Mouse (Mus musculus) neural tube, embryonic 14.5 days (tissue): Measurements from ENCODE around the gene Ube2o. TPM values are rescaled to one million over a fixed set of nuclear protein-coding genes. Genes with fewer than 3 reads are reported as not detected.
"Not testable (repeated sequence)": the region's sequence is repeated elsewhere in the genome, so short reads cannot be mapped to it uniquely, and the experiment has no call there.

Source experiments
- ATAC-seq: fragments of 200-750 bp; cut with Nextera tagmentation; 2 replicates; pipeline ENCODE4 v1.8.0; 2017; ENCODE audit warnings: low read depth, mild to moderate bottlenecking, moderate TSS enrichment, moderate library complexity
- H3K27ac ChIP-seq: fragments of 300-500 bp; sonication (generic); 2 replicates; pipeline ENCODE4 v1.5.1; 2014; ENCODE audit warnings: low read depth, mild to moderate bottlenecking, control low read depth, low read length, moderate library complexity, mixed read lengths
- H3K27me3 ChIP-seq: fragments of 300-500 bp; sonication (generic); 2 replicates; pipeline ENCODE4 v1.6.1; 2014; ENCODE audit warnings: low read length; ENCODE audit not compliant: control insufficient read depth, insufficient read depth
- H3K36me3 ChIP-seq: fragments of 300-500 bp; sonication (generic); 2 replicates; pipeline ENCODE4 v1.6.1; 2014; ENCODE audit warnings: low read length, mixed read lengths; ENCODE audit not compliant: control insufficient read depth, insufficient read depth
- H3K4me1 ChIP-seq: fragments of 300-500 bp; sonication (generic); 2 replicates; pipeline ENCODE4 v1.6.1; 2014; ENCODE audit warnings: low read length; ENCODE audit not compliant: control insufficient read depth, insufficient read depth
- H3K4me2 ChIP-seq: fragments of 300-500 bp; sonication (generic); 2 replicates; pipeline ENCODE4 v1.6.1; 2014; ENCODE audit warnings: mild to moderate bottlenecking, low read depth, low read length, control low read depth
- H3K4me3 ChIP-seq: fragments of 300-500 bp; sonication (generic); 2 replicates; pipeline ENCODE4 v1.5.1; 2014; ENCODE audit warnings: low read depth, low read length, control low read depth, mixed read lengths
- H3K9ac ChIP-seq: fragments of 300-500 bp; sonication (generic); replicated peaks from 2 replicates; pipeline ENCODE4 v1.6.1; 2014; ENCODE audit warnings: low read depth, mild to moderate bottlenecking, control low read depth, low read length, mixed read lengths
- H3K9me3 ChIP-seq: fragments of 300-500 bp; sonication (generic); 2 replicates; pipeline ENCODE4 v1.6.1; 2016; ENCODE audit warnings: low read length; ENCODE audit not compliant: control insufficient read depth
- WGBS: fragments of 180-500 bp; shearing (Covaris S2); extraction: QIAGEN DNeasy Blood & Tissue Kit; methylation state at CpG from one replicate; pipeline ENCODE4 v1.1.7; 2014; 5-methylcytosine and 5-hydroxymethylcytosine counted together
- polyA plus RNA-seq: library from polyadenylated mRNA; unstranded; fragments of >200 nt; fragmentation: Nextera tagmentation; extraction: Ambion mirVana; gene quantifications from 2 replicates; pipeline ENCODE4 v1.2.1, GENCODE M21; 2014

Ube2o gene
- polyA plus RNA-seq, 1 experiment from 2014 or later: 30.2 TPM

- no peaks in the 10 kb centered on the region for H3K9me3 ChIP-seq
These were observed 36.4 kb upstream of the Ube2o start for GRCm38 (mm10) chr11:116617641-116618040.

GRCm38 (mm10) chr11:116616438-116617118, 35.3 kb upstream of the Ube2o start:
- H3K4me2 ChIP-seq: no peak overlapping the region
- ATAC-seq: no peak
- no peaks in the 10 kb centered on the region for H3K9me3 ChIP-seq
- H3K27ac ChIP-seq: no peak overlapping the region
- peaks cover 21% of the 10 kb centered on the region for H3K4me1 ChIP-seq
- no peaks in the 10 kb centered on the region for H3K27me3 ChIP-seq
- H3K4me3 ChIP-seq: no peak overlapping the region
- H3K9ac ChIP-seq: no peak overlapping the region
- no peaks in the 10 kb centered on the region for H3K36me3 ChIP-seq
- WGBS: 76% methylated on average over 10 of the region's 10 CpGs

More at GRCm38 (mm10) chr11:116617641-116618040, 36.4 kb upstream of the Ube2o start:
- no peak overlapping the region for H3K9ac ChIP-seq
- H3K36me3 ChIP-seq: no peaks in the 10 kb centered on the region
- ATAC-seq: no peak
- 90% methylated on average over 7 of the region's 7 CpGs for WGBS
- no peaks in the 10 kb centered on the region for H3K27me3 ChIP-seq
- no peak overlapping the region for H3K4me2 ChIP-seq
- H3K4me1 ChIP-seq: peaks cover 21% of the 10 kb centered on the region
- H3K27ac ChIP-seq: no peak overlapping the region
- no peak overlapping the region for H3K4me3 ChIP-seq

GRCm38 (mm10) chr11:116615735-116616437, 34.6 kb upstream of the Ube2o start:
- WGBS: 61% methylated on average over 15 of the region's 15 CpGs

GRCm38 (mm10) chr11:116613234-116613633, 32.0 kb upstream of the Ube2o start:
- H3K27me3 ChIP-seq: no peaks in the 10 kb centered on the region
- no peaks in the 10 kb centered on the region for H3K9me3 ChIP-seq
- 96% methylated on average over 6 of the region's 6 CpGs for WGBS
- H3K27ac ChIP-seq: no peak overlapping the region
- no peaks in the 10 kb centered on the region for H3K36me3 ChIP-seq
- no peak overlapping the region for H3K9ac ChIP-seq
- ATAC-seq: no peak
- no peak overlapping the region for H3K4me2 ChIP-seq
- no peak overlapping the region for H3K4me3 ChIP-seq
- no peaks in the 10 kb centered on the region for H3K4me1 ChIP-seq

More at GRCm38 (mm10) chr11:116615735-116616437, 34.6 kb upstream of the Ube2o start:
- Histone ChIP-seq H3K4me1 (peaks cover 17% of the 10 kb centered on the region), H3K4me2 (no peak overlapping the region), H3K36me3 (no peaks in the 10 kb centered on the region), H3K9ac (no peak overlapping the region), H3K27ac (no peak overlapping the region), H3K4me3 (no peak overlapping the region), H3K9me3 (no peaks in the 10 kb centered on the region), H3K27me3 (no peaks in the 10 kb centered on the region)
- no peak for ATAC-seq

GRCm38 (mm10) chr11:116612554-116612953, 31.3 kb upstream of the Ube2o start:
- H3K27ac ChIP-seq: no peak overlapping the region
- no peaks in the 10 kb centered on the region for H3K36me3 ChIP-seq
- no peaks in the 10 kb centered on the region for H3K27me3 ChIP-seq
- ATAC-seq: no peak
- 94% methylated on average over 1 of the region's 1 CpGs for WGBS
- no peak overlapping the region for H3K4me3 ChIP-seq
- H3K4me1 ChIP-seq: no peaks in the 10 kb centered on the region
- no peaks in the 10 kb centered on the region for H3K9me3 ChIP-seq
- H3K4me2 ChIP-seq: no peak overlapping the region
- H3K9ac ChIP-seq: no peak overlapping the region

GRCm38 (mm10) chr11:116611883-116612282, 30.6 kb upstream of the Ube2o start:
- no peak for ATAC-seq

DNA sequence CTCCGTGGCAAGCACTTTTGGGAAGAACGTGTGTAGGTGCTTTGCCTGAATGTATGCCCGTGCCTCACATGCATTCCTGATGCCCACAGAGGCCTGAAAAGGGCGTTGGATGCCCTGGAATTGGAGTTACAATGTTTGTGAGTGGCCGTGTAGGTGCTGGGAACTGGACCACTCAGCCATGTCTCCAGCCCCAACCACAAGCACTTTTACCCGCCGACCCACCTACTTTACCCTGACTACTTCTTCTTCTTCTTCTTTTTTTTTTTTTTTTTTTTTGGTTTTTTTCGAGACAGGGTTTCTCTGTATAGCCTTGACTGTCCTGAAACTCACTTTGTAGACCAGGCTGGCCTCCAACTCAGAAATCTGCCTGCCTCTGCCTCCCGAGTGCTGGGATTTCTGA, 29.9 kb upstream of the Ube2o start:
- not testable (repeated sequence) for H3K4me2 ChIP-seq, H3K27ac ChIP-seq, H3K27me3 ChIP-seq, H3K4me3 ChIP-seq, H3K9ac ChIP-seq, H3K4me1 ChIP-seq, H3K36me3 ChIP-seq, ATAC-seq, H3K9me3 ChIP-seq
- WGBS: 85% methylated on average over 9 of the region's 9 CpGs

More at GRCm38 (mm10) chr11:116611883-116612282, 30.6 kb upstream of the Ube2o start:
- no peaks in the 10 kb centered on the region for H3K9me3 ChIP-seq
- no peaks in the 10 kb centered on the region for H3K4me1 ChIP-seq
- 95% methylated on average over 9 of the region's 9 CpGs for WGBS
- H3K36me3 ChIP-seq: no peaks in the 10 kb centered on the region
- H3K27ac ChIP-seq: no peak overlapping the region
- H3K4me3 ChIP-seq: no peak overlapping the region
- no peak overlapping the region for H3K9ac ChIP-seq
- no peak overlapping the region for H3K4me2 ChIP-seq
- no peaks in the 10 kb centered on the region for H3K27me3 ChIP-seq

- Histone ChIP-seq H3K4me1 (no peaks in the 10 kb centered on the region), H3K9me3 (no peaks in the 10 kb centered on the region), H3K4me3 (no peak overlapping the region), H3K27ac (no peak overlapping the region), H3K4me2 (no peak overlapping the region), H3K9ac (no peak overlapping the region), H3K36me3 (no peaks in the 10 kb centered on the region), H3K27me3 (no peaks in the 10 kb centered on the region)
- WGBS: 84% methylated on average over 15 of the region's 15 CpGs
- ATAC-seq: no peak
These were observed 28.9 kb upstream of the Ube2o start for GRCm38 (mm10) chr11:116609965-116610630.

- Histone ChIP-seq H3K9me3 (no peaks in the 10 kb centered on the region), H3K4me3 (no peak overlapping the region), H3K4me2 (no peak overlapping the region), H3K27ac (no peak overlapping the region), H3K27me3 (no peaks in the 10 kb centered on the region), H3K9ac (no peak overlapping the region), H3K36me3 (no peaks in the 10 kb centered on the region), H3K4me1 (no peaks in the 10 kb centered on the region)
- WGBS: 92% methylated on average over 3 of the region's 3 CpGs
- no peak for ATAC-seq
These were observed 26.5 kb upstream of the Ube2o start for GRCm38 (mm10) chr11:116607717-116608116.
